Mouse (Mus musculus): ENCODE measurements around the gene Srcin1. TPM values are rescaled to one million over a fixed set of nuclear protein-coding genes. Genes with fewer than 3 reads are reported as not detected.

Gene Srcin1
- polyA plus RNA-seq, 1 experiment from 2014 or later: 2.2 TPM

- Histone ChIP-seq H3K4me3 (ENCODE audit: low read depth, low read length) (peak overlapping the region; percentile 80), H3K27me3 (ENCODE audit: control insufficient read depth, insufficient read depth, low read length) (peaks cover 15% of the 10 kb centered on the region), H3K9me3 (ENCODE audit: control insufficient read depth, low read length) (no peaks in the 10 kb centered on the region), H3K4me2 (peak overlapping the region; percentile 92), H3K4me1 (ENCODE audit: control insufficient read depth, insufficient read depth, low read length) (peaks cover 52% of the 10 kb centered on the region), H3K36me3 (ENCODE audit: control insufficient read depth, insufficient read depth, low read length) (no peaks in the 10 kb centered on the region), H3K27ac (ENCODE audit: low read depth, low read length) (no peak overlapping the region), H3K9ac (ENCODE audit: low read length) (no peak overlapping the region)
- DNase-seq (ENCODE audit: low spot score, missing footprints) (no peak), ATAC-seq (ENCODE audit: low FRiP score) (no peak)
- WGBS: 33% methylated on average over 7 of the region's 7 CpGs
These were observed 3.0 kb downstream of the Srcin1 start for GRCm38 (mm10) chr11:97572895-97573480.

- Histone ChIP-seq H3K27ac (ENCODE audit: low read depth, low read length) (no peak overlapping the region), H3K36me3 (ENCODE audit: control insufficient read depth, insufficient read depth, low read length) (no peaks in the 10 kb centered on the region), H3K4me3 (ENCODE audit: low read depth, low read length) (no peak overlapping the region), H3K27me3 (ENCODE audit: control insufficient read depth, insufficient read depth, low read length) (peaks cover 15% of the 10 kb centered on the region), H3K9ac (ENCODE audit: low read length) (0 out of 2 replicates have a peak overlapping the region, but pooled peaks have one; percentile 16), H3K4me1 (ENCODE audit: control insufficient read depth, insufficient read depth, low read length) (peaks cover 61% of the 10 kb centered on the region), H3K4me2 (peak overlapping the region; percentile 19), H3K9me3 (ENCODE audit: control insufficient read depth, low read length) (no peaks in the 10 kb centered on the region)
- ATAC-seq (ENCODE audit: low FRiP score): no peak
- DNase-seq (ENCODE audit: low spot score, missing footprints): no peak
- 47% methylated on average over 5 of the region's 5 CpGs for WGBS
These were observed 4.0 kb downstream of the Srcin1 start for GRCm38 (mm10) chr11:97572089-97572345.

GRCm38 (mm10) chr11:97571266-97572088 lies 4.5 kb downstream of the Srcin1 start:
- Histone ChIP-seq H3K4me1 (ENCODE audit: control insufficient read depth, insufficient read depth, low read length) (peaks cover 66% of the 10 kb centered on the region), H3K9me3 (ENCODE audit: control insufficient read depth, low read length) (no peaks in the 10 kb centered on the region), H3K27ac (ENCODE audit: low read depth, low read length) (no peak overlapping the region), H3K27me3 (ENCODE audit: control insufficient read depth, insufficient read depth, low read length) (peaks cover 15% of the 10 kb centered on the region), H3K36me3 (ENCODE audit: control insufficient read depth, insufficient read depth, low read length) (no peaks in the 10 kb centered on the region), H3K9ac (ENCODE audit: low read length) (peak overlapping the region; percentile 16; the same call in 1 of the 2 replicates), H3K4me3 (ENCODE audit: low read depth, low read length) (no peak overlapping the region), H3K4me2 (peak overlapping the region; percentile 19)
- 13% methylated on average over 8 of the region's 8 CpGs for WGBS
- DNase-seq (ENCODE audit: low spot score, missing footprints) (no peak), ATAC-seq (ENCODE audit: low FRiP score) (no peak)

- Histone ChIP-seq H3K9me3 (ENCODE audit: control insufficient read depth, low read length) (no peaks in the 10 kb centered on the region), H3K9ac (ENCODE audit: low read length) (no peak overlapping the region), H3K36me3 (ENCODE audit: control insufficient read depth, insufficient read depth, low read length) (no peaks in the 10 kb centered on the region), H3K27me3 (ENCODE audit: control insufficient read depth, insufficient read depth, low read length) (peaks cover 19% of the 10 kb centered on the region), H3K27ac (ENCODE audit: low read depth, low read length) (no peak overlapping the region), H3K4me1 (ENCODE audit: control insufficient read depth, insufficient read depth, low read length) (peaks cover 69% of the 10 kb centered on the region), H3K4me3 (ENCODE audit: low read depth, low read length) (no peak overlapping the region), H3K4me2 (no peak overlapping the region)
- ATAC-seq (ENCODE audit: low FRiP score): no peak
- WGBS: 20% methylated on average over 8 of the region's 8 CpGs
- DNase-seq (ENCODE audit: low spot score, missing footprints): no peak
These were observed 5.4 kb downstream of the Srcin1 start for GRCm38 (mm10) chr11:97570493-97571137.

GRCm38 (mm10) chr11:97569806-97570205 lies 6.2 kb downstream of the Srcin1 start:
- no peak overlapping the region for H3K27ac ChIP-seq (ENCODE audit: low read depth, low read length)
- peak overlapping the region; percentile 1; the same call in 1 of the 2 replicates for H3K9ac ChIP-seq (ENCODE audit: low read length)
- no peak overlapping the region for H3K4me3 ChIP-seq (ENCODE audit: low read depth, low read length)
- H3K4me2 ChIP-seq: no peak overlapping the region
- ATAC-seq (ENCODE audit: low FRiP score) (no peak), DNase-seq (ENCODE audit: low spot score, missing footprints) (no peak)
- H3K27me3 ChIP-seq (ENCODE audit: control insufficient read depth, insufficient read depth, low read length): peaks cover 19% of the 10 kb centered on the region
- 38% methylated on average over 3 of the region's 3 CpGs for WGBS
- H3K4me1 ChIP-seq (ENCODE audit: control insufficient read depth, insufficient read depth, low read length): peaks cover 71% of the 10 kb centered on the region
- H3K9me3 ChIP-seq (ENCODE audit: control insufficient read depth, low read length): no peaks in the 10 kb centered on the region
- no peaks in the 10 kb centered on the region for H3K36me3 ChIP-seq (ENCODE audit: control insufficient read depth, insufficient read depth, low read length)

- no peak overlapping the region for H3K4me2 ChIP-seq
- H3K36me3 ChIP-seq (ENCODE audit: control insufficient read depth, insufficient read depth, low read length): no peaks in the 10 kb centered on the region
- no peak for DNase-seq (ENCODE audit: low spot score, missing footprints)
- H3K4me1 ChIP-seq (ENCODE audit: control insufficient read depth, insufficient read depth, low read length): peaks cover 71% of the 10 kb centered on the region
- WGBS: 29% methylated on average over 5 of the region's 5 CpGs
- H3K27ac ChIP-seq (ENCODE audit: low read depth, low read length): no peak overlapping the region
- H3K27me3 ChIP-seq (ENCODE audit: control insufficient read depth, insufficient read depth, low read length): peaks cover 19% of the 10 kb centered on the region
- H3K9ac ChIP-seq (ENCODE audit: low read length): peak overlapping the region; percentile 1; the same call in 1 of the 2 replicates
- H3K4me3 ChIP-seq (ENCODE audit: low read depth, low read length): no peak overlapping the region
- H3K9me3 ChIP-seq (ENCODE audit: control insufficient read depth, low read length): no peaks in the 10 kb centered on the region
- no peak for ATAC-seq (ENCODE audit: low FRiP score)
These were observed 6.7 kb downstream of the Srcin1 start for GRCm38 (mm10) chr11:97569301-97569724.

GRCm38 (mm10) chr11:97568729-97569128 lies 7.3 kb downstream of the Srcin1 start:
- 11% methylated on average over 8 of the region's 8 CpGs for WGBS

GRCm38 (mm10) chr11:97567480-97567879 lies 8.5 kb downstream of the Srcin1 start:
- no peak for DNase-seq (ENCODE audit: low spot score, missing footprints)
- H3K27me3 ChIP-seq (ENCODE audit: control insufficient read depth, insufficient read depth, low read length): peaks cover 4% of the 10 kb centered on the region
- H3K27ac ChIP-seq (ENCODE audit: low read depth, low read length): no peak overlapping the region
- H3K4me1 ChIP-seq (ENCODE audit: control insufficient read depth, insufficient read depth, low read length): peaks cover 61% of the 10 kb centered on the region
- WGBS: 6% methylated on average over 11 of the region's 11 CpGs
- no peak for ATAC-seq (ENCODE audit: low FRiP score)
- H3K4me3 ChIP-seq (ENCODE audit: low read depth, low read length): no peak overlapping the region
- no peak overlapping the region for H3K4me2 ChIP-seq
- H3K9ac ChIP-seq (ENCODE audit: low read length): no peak overlapping the region
- no peaks in the 10 kb centered on the region for H3K9me3 ChIP-seq (ENCODE audit: control insufficient read depth, low read length)
- no peaks in the 10 kb centered on the region for H3K36me3 ChIP-seq (ENCODE audit: control insufficient read depth, insufficient read depth, low read length)

More at GRCm38 (mm10) chr11:97568729-97569128, 7.3 kb downstream of the Srcin1 start:
- Histone ChIP-seq H3K4me2 (no peak overlapping the region), H3K9me3 (ENCODE audit: control insufficient read depth, low read length) (no peaks in the 10 kb centered on the region), H3K36me3 (ENCODE audit: control insufficient read depth, insufficient read depth, low read length) (no peaks in the 10 kb centered on the region), H3K4me3 (ENCODE audit: low read depth, low read length) (no peak overlapping the region), H3K4me1 (ENCODE audit: control insufficient read depth, insufficient read depth, low read length) (peaks cover 67% of the 10 kb centered on the region), H3K27me3 (ENCODE audit: control insufficient read depth, insufficient read depth, low read length) (peaks cover 16% of the 10 kb centered on the region), H3K27ac (ENCODE audit: low read depth, low read length) (no peak overlapping the region), H3K9ac (ENCODE audit: low read length) (no peak overlapping the region)
- DNase-seq (ENCODE audit: low spot score, missing footprints) (peak; percentile 98), ATAC-seq (ENCODE audit: low FRiP score) (peak; percentile 50)

GRCm38 (mm10) chr11:97566551-97566950 lies 9.4 kb downstream of the Srcin1 start:
- peak overlapping the region; percentile 42 for H3K9ac ChIP-seq (ENCODE audit: low read length)
- H3K4me3 ChIP-seq (ENCODE audit: low read depth, low read length): no peak overlapping the region
- H3K27me3 ChIP-seq (ENCODE audit: control insufficient read depth, insufficient read depth, low read length): peaks cover 6% of the 10 kb centered on the region; the same call in 1 of the 2 replicates
- H3K27ac ChIP-seq (ENCODE audit: low read depth, low read length): no peak overlapping the region
- no peaks in the 10 kb centered on the region for H3K36me3 ChIP-seq (ENCODE audit: control insufficient read depth, insufficient read depth, low read length)
- under 1% methylated on average over 13 of the region's 13 CpGs for WGBS
- H3K4me1 ChIP-seq (ENCODE audit: control insufficient read depth, insufficient read depth, low read length): peaks cover 53% of the 10 kb centered on the region
- no peak for DNase-seq (ENCODE audit: low spot score, missing footprints)
- peak overlapping the region; percentile 17 for H3K4me2 ChIP-seq
- no peaks in the 10 kb centered on the region for H3K9me3 ChIP-seq (ENCODE audit: control insufficient read depth, low read length)
- ATAC-seq (ENCODE audit: low FRiP score): no peak
